Mouse (Mus musculus): ENCODE data around the gene Pgls. TPM values are rescaled to one million over a fixed set of nuclear protein-coding genes. Genes with fewer than 3 reads are reported as not detected.

Gene Pgls
- polyA plus RNA-seq, 1 experiment from 2014 or later, result 177 TPM

GRCm38 (mm10) chr8:71598841-71599240 is 6.9 kb downstream of the Pgls start:
- TF ChIP-seq EP300 (IDR thresholded peaks at IDR 0.05), result no peak
- no peak for TF ChIP-seq CTCF (IDR thresholded peaks at IDR 0.05)
- 89% methylated on average over 5 of the region's 5 CpGs for WGBS
- Histone ChIP-seq H3K4me2 (replicated peaks; ENCODE audit: low read depth, low read length) (no peak overlapping the region), H3K27me3 (replicated peaks; ENCODE audit: insufficient read depth, low read length) (peaks cover 14% of the 10 kb centered on the region; the same call in 1 of the 2 replicates), H3K9me3 (ENCODE audit: low read length) (no peaks in the 10 kb centered on the region), H3K27ac (ENCODE audit: low read length) (no peak overlapping the region), H3K9ac (replicated peaks; ENCODE audit: low read depth) (no peak overlapping the region), H3K4me1 (ENCODE audit: insufficient read depth, low read depth, low read length) (peaks cover 5% of the 10 kb centered on the region; the same call in 1 of the 2 replicates), H3K36me3 (ENCODE audit: insufficient read depth, low read length) (no peaks in the 10 kb centered on the region), H3K4me3 (ENCODE audit: low read depth, low read length) (no peak overlapping the region)
- no peak for ATAC-seq
- DNase-seq (ENCODE audit: low spot score), result no peak

GRCm38 (mm10) chr8:71601939-71602665 is 10.1 kb downstream of the Pgls start:
- TF ChIP-seq EP300 (IDR thresholded peaks at IDR 0.05), result no peak
- TF ChIP-seq CTCF (IDR thresholded peaks at IDR 0.05), result no peak
- 3% methylated on average over 55 of the region's 65 CpGs for WGBS
- Histone ChIP-seq H3K27me3 (replicated peaks; ENCODE audit: insufficient read depth, low read length) (peaks cover 14% of the 10 kb centered on the region; the same call in 1 of the 2 replicates), H3K36me3 (ENCODE audit: insufficient read depth, low read length) (no peaks in the 10 kb centered on the region), H3K4me2 (replicated peaks; ENCODE audit: low read depth, low read length) (peak overlapping the region; percentile 50), H3K9me3 (ENCODE audit: low read length) (no peaks in the 10 kb centered on the region), H3K9ac (replicated peaks; ENCODE audit: low read depth) (no peak overlapping the region), H3K27ac (ENCODE audit: low read length) (no peak overlapping the region), H3K4me3 (ENCODE audit: low read depth, low read length) (peak overlapping the region; percentile 17; the same call in 1 of the 2 replicates), H3K4me1 (ENCODE audit: insufficient read depth, low read depth, low read length) (peaks cover 5% of the 10 kb centered on the region; the same call in 1 of the 2 replicates)
- DNase-seq (ENCODE audit: low spot score) (no peak), ATAC-seq (peak; percentile 4)

- ATAC-seq, result peak; percentile 96
- 2% methylated on average over 30 of the region's 32 CpGs for WGBS
- Histone ChIP-seq H3K4me2 (replicated peaks; ENCODE audit: low read depth, low read length) (peak overlapping the region; percentile 50), H3K9ac (replicated peaks; ENCODE audit: low read depth) (no peak overlapping the region), H3K36me3 (ENCODE audit: insufficient read depth, low read length) (no peaks in the 10 kb centered on the region), H3K4me3 (ENCODE audit: low read depth, low read length) (peak overlapping the region; percentile 17), H3K27ac (ENCODE audit: low read length) (no peak overlapping the region), H3K27me3 (replicated peaks; ENCODE audit: insufficient read depth, low read length) (peaks cover 14% of the 10 kb centered on the region; the same call in 1 of the 2 replicates), H3K4me1 (ENCODE audit: insufficient read depth, low read depth, low read length) (peaks cover 5% of the 10 kb centered on the region; the same call in 1 of the 2 replicates), H3K9me3 (ENCODE audit: low read length) (no peaks in the 10 kb centered on the region)
- TF ChIP-seq CTCF (IDR thresholded peaks at IDR 0.05), result no peak
- TF ChIP-seq EP300 (IDR thresholded peaks at IDR 0.05), result no peak
- peak; percentile 96 for DNase-seq (ENCODE audit: low spot score)
Observed at GRCm38 (mm10) chr8:71602666-71603334, 10.8 kb downstream of the Pgls start.

- Histone ChIP-seq H3K9ac (replicated peaks; ENCODE audit: low read depth) (no peak overlapping the region), H3K36me3 (ENCODE audit: insufficient read depth, low read length) (no peaks in the 10 kb centered on the region), H3K4me1 (ENCODE audit: insufficient read depth, low read depth, low read length) (peaks cover 5% of the 10 kb centered on the region; the same call in 1 of the 2 replicates), H3K9me3 (ENCODE audit: low read length) (no peaks in the 10 kb centered on the region), H3K4me2 (replicated peaks; ENCODE audit: low read depth, low read length) (no peak overlapping the region), H3K27ac (ENCODE audit: low read length) (no peak overlapping the region), H3K4me3 (ENCODE audit: low read depth, low read length) (no peak overlapping the region), H3K27me3 (replicated peaks; ENCODE audit: insufficient read depth, low read length) (peaks cover 14% of the 10 kb centered on the region; the same call in 1 of the 2 replicates)
- WGBS, result 63% methylated on average over 7 of the region's 7 CpGs
- DNase-seq (ENCODE audit: low spot score) (no peak), ATAC-seq (no peak)
- no peak for TF ChIP-seq EP300 (IDR thresholded peaks at IDR 0.05)
- TF ChIP-seq CTCF (IDR thresholded peaks at IDR 0.05), result no peak
Observed at GRCm38 (mm10) chr8:71604021-71604420, 12.0 kb downstream of the Pgls start.

GRCm38 (mm10) chr8:71610822-71611651 is 19.1 kb downstream of the Pgls start, which contains the start of gene Colgalt1:
Gene Colgalt1, plus strand, starts transcription at chr8:71610998.
- TF ChIP-seq CTCF (IDR thresholded peaks at IDR 0.05), result peak; percentile 37
- TF ChIP-seq EP300 (IDR thresholded peaks at IDR 0.05), result peak; percentile 91
- ATAC-seq, result peak; percentile 99
- under 1% methylated on average over 82 of the region's 82 CpGs for WGBS

More at GRCm38 (mm10) chr8:71610822-71611651, 19.1 kb downstream of the Pgls start, which contains the start of gene Colgalt1:
- Histone ChIP-seq H3K9ac (replicated peaks; ENCODE audit: low read depth) (peak within 1 kb of the TSS; percentile 70), H3K4me3 (ENCODE audit: low read depth, low read length) (peak within 1 kb of the TSS; percentile 85), H3K4me1 (ENCODE audit: insufficient read depth, low read depth, low read length) (peaks cover 4% of the 10 kb centered on the region; the same call in 1 of the 2 replicates), H3K9me3 (ENCODE audit: low read length) (no peaks in the 10 kb centered on the region), H3K27ac (ENCODE audit: low read length) (peak within 1 kb of the TSS; percentile 89), H3K4me2 (replicated peaks; ENCODE audit: low read depth, low read length) (peak within 1 kb of the TSS; percentile 61), H3K36me3 (ENCODE audit: insufficient read depth, low read length) (peaks cover 4% of the 10 kb centered on the region; the same call in 1 of the 2 replicates), H3K27me3 (replicated peaks; ENCODE audit: insufficient read depth, low read length) (no peaks in the 10 kb centered on the region)
- peak; percentile 100 for DNase-seq (ENCODE audit: low spot score)
